Mouse (Mus musculus) layer of hippocampus, postnatal 10 days (tissue): Measurements from ENCODE around the gene Agap1. TPM values are rescaled to one million over a fixed set of nuclear protein-coding genes. Genes with fewer than 3 reads are reported as not detected.
A peak's percentile ranks its signal among the peaks of the same experiment; 100 is the strongest.

Experiments
- DNase-seq, 2 experiments: peaks; one replicate each; pipeline ENCODE4 v3.0.0; 2021; ENCODE audit warnings: low spot score in 2 of 2
- long read RNA-seq: library from polyadenylated mRNA; stranded (forward); transcript quantifications from one replicate; pipeline ENCODE4 v2.0.0, GENCODE M21; 2023
- total RNA-seq, 2 experiments: library from RNA; stranded (reverse); gene quantifications; 2 replicates each; pipeline ENCODE4 v1.2.3; 2021

Agap1 gene
- 100 to 1,000 TPM; 313 to 315 TPM for total RNA-seq
- long read RNA-seq, full-length matches to known transcripts, result 1 of 19 reads
- long read RNA-seq, partial matches to known transcripts, result 7 of 19 reads
- long read RNA-seq, other reads (novel, unspliced or antisense), result 11 of 19 reads

DNA sequence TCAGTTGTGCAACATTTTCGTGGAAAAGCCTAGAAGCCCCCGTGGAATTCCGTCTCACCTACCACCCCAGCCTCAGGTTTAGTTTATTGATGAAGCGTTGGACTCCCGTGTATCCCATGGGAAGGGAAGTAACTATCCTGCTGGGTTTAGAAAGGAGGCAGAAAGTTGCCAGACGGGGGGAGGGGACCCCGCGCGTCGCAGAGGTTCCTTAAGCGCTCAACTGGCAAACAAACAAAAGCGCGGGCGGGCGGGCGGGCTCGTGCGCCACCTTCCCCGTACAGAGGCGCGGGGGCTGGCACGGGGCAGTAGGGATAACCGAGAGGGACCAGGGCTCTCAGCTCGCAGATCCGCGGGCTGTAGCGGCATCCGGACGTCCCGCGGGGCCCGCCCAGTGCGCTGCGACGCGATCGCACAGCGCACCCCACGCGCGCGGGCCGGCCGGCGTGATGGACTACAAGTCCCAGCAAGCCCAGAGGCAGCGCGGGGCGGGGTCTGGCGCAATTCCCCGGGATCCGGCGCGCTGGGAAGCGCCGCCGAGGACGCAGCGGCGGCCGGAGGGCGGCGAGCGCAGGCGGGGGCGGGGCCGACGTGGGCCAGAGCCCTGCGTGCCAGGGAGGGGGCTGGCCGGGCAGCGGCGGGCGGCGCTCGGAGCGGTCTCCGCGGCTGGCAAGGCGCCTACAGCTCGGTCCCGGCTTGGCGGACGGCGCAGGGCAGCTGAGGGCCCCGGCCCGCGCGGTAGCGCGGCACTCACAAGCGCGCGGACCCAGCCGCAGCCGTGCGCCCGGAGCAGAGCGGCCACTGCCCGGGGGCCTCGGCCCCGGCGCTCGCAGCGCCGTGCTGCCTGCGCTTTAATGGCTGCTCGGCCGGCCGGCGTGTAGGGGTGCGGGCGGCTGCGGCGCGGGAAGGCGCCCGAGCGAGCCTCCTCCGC, at the start of gene Agap1:
Gene Agap1 (plus strand): TSS at position 611 of the 928 bp plus-strand sequence.
- DNase-seq, result peak; percentile 93 to 97

DNA sequence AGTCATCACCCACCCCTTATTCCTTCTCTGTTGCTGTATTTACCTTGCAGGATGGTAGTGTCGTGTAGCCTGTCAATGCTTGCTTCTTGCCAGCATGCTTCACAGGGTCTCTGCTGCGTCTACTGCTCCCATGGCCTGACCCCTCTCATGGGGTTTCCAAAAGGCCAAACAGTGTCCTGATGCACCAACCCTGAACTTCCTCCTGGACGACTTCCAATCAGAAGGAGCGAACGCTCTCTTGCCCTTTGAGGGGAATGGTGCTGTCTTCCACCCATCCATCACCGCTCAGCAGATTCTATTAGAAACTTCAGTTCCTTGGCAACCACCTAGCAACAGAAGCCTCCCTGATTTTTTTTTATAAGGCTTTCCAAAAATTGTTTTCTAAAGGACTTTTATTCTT, 48.6 kb upstream of the Agap1 start:
- no peak for DNase-seq

DNA sequence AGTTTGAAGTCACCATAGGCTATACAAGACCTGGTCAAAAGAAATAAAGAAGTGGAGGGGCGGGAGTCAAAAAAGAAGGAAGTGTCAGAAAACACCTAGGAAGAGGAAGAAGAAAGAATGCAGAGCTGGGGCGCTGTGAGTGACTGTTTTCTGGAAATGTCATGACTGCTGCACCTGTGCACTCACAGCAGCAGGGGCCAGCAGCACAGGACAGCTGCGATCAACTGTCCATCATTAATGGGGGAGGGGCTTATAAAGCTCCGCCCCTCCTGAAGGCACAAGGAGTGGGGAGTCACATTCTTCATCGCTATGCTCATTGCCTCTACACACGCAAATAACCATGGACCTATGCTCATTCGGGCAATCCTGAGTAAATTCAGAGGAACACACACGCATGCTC, 46.6 kb upstream of the Agap1 start:
- DNase-seq, result no peak

DNA sequence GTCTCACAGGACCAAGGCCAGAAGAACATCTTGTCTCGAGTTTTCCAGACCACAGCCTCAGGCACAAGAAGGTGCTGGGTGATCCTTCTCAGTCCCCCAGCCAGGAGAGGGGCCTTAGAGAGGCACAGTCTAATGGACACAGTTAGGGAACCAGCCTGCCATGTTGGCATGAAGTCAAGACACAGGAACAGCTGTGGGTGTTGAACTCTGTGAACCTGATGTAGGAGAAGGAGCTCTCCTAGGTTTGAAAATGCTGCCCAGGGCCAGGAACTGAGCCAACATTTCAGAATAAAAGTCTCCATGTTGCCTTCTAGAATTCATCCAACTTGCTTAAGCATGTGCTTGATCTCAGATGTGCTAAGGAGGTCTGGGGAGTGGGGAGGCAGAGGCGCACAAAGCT, 41.5 kb upstream of the Agap1 start:
- DNase-seq, result no peak

DNA sequence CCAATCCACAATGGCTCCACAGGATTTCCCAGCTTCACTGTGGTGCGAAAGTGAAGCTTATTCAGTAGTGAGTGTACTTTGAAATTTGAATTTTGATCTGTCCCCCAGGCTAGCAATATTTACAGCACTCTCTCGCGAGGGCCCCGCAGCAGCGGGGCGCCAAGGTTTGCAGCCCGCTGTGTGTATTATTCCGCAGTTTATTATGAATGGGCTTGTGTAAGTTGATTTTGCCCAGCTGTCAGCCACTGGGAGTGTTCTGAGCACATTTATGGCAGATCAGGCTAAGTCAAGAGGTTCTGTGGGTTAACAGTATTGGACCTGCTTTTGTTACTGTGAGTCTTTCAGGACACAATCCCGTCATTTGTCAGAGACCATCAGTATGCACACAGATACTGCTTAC, 40.0 kb upstream of the Agap1 start:
- no peak for DNase-seq

DNA sequence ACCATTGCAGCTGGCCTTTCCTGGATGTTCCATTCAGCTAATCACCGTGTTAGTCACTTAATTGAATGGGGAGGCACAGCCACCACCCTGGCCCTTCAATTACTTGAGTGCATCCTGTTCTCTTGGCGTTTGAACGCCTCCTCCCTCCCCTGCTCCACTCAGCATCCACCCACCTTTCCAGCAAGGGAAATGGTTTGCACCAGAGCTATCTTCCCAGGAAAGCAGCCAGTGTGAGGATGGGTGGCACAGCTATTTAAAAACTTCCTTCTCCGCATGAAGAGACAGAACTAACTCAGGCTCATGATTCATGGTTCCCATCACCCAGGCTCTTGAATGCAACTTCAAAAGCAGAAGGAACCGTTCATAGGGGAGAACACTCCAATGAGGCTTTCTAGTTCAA, 37.7 kb upstream of the Agap1 start:
- DNase-seq, result no peak

DNA sequence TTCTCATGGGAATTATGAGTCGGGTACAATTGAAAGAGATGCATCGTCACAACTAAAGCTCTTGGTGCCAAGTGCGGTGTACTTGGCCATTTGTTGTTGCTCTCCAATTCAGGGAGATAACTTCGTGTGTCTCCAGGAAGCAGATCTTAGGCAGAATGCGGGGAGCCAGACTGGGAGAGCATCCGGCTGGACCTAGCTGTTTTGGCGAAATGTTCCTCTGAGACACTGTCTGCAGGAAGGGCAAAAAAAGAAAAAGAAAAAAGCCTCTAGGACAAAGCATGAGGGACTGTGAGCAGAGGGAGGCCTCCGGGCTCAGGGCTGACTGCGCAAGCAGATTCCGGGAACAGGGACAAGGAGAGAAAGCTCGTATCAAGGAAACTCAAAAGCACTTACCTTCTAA, 34.0 kb upstream of the Agap1 start:
- DNase-seq, result no peak

DNA sequence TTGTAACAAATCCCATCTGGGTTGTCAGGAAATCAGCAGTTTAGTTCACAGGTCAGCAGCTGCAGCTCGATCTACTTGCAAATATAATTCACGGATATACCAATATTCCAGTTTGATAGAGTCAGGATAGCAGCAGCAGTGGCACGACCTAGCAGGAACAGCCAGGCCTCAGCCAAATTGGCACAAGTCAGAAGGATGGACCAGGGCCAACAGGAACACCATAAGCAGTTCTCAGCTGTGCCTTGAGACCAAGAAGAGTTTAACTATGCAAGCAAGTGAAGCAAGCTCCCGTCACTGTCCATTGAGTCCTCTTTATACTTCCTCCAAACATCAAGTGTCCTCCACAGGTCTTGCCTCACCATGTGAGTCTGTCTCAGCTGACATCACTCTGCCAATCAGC, 33.2 kb upstream of the Agap1 start:
- DNase-seq, result peak in 1 of 2 experiments; percentile 18

DNA sequence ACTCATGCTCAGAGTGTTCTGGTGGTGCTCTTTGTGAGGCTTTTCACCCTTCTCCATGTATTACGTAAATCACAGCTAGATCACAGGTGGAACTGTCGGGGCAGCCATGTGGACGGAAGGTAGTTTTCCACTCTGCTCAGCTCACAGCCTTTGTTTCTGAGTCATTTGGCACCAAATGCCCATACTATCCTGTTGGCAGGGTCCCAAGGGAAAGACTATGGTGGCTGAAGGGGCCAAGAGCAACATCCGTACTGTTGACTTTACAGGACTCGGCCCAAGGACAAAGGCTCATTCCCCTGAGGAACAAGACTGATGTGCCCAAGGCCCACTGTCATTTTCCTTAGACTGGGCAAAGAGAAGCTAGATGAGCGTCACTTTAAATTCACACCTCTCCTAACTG, 30.0 kb upstream of the Agap1 start:
- no peak for DNase-seq

DNA sequence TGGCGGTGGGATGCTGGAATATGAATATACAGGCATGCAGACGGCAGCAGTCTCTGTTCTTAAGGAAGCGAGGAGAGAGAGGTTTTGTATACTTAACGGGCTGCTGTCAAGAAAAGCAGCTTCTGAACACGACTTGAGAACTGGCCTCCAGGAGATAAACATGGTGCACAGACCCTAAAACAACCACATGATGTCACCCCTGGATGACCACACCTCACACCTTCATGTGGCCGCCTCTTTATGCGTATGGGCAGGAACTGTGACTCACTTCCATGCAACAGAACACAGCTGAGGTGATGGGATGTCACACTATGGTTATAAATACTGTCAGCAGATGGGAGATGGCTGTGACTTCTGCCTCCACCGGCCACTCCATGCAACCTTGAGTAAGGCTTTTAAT, 28.5 kb upstream of the Agap1 start:
- no peak for DNase-seq

DNA sequence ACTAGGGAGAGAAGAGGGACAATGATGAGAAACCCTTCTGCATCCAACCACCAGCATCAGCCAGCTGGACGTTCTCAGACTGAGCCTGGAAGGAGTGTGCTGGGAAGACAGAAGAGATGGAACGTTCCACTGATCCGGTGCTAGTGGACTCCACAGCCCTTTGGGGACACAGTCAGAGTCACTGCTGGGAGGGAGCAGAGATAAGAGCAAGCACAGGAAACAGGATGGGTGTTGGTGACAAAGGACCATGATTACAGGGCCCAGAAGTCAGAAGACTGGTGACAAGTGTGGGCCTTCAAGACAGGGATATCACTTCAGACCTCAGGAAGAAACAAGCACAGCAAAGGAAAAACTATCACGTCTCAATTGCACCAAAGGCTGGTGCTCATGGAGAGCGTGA, 25.9 kb upstream of the Agap1 start:
- no peak for DNase-seq

DNA sequence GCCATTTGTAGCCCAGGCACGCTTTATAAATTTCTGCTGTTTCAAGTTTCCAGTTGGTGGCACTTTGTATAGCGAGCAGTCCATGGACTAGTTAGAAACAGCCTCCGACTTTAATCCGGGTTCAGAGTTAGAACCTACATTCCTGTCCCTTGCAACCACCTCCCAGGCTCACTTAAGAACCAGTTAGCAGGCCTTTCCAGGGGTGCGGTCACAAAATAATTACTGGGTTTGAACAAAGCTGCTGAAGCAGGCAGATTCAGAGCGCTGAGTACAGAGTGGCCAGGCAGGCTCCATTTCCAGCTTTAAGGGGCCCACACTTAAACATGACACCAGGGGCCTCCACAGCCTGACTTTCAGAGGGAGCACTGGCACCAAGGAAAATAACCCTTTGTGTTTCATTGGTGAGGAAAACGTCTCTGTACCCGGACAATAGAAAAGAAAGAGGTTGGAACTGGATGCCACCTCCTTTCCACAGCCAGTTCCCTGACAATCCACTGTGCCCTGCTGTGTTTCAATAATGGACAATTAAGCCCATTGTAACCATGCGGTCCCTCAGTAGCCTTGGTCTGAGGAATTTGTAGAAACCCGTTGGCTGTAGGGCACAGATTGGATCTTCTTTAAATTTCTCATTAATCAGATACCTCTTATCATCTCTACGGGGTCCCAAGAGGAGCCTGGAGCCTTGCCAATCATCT, 24.5 kb upstream of the Agap1 start:
- DNase-seq, result no peak

DNA sequence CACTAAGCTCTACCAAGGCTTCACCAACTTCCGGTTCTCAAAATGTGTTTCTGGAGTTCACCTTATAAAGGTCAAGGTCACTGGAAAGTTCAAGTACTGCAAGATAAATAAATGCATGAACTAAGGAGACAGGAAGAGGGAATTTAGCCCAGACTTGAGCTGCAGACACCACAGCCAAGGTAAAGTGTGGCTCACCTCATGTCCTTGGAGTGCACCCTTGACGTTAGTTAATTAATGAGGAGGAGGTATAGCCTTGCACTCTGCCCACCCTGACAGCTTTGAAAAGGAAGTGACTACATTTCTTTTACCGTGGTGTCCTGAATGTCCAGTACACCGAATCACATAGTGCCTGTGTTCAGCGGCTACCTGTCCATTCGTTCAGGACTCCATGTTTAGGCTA, 15.3 kb upstream of the Agap1 start:
- DNase-seq, result no peak

DNA sequence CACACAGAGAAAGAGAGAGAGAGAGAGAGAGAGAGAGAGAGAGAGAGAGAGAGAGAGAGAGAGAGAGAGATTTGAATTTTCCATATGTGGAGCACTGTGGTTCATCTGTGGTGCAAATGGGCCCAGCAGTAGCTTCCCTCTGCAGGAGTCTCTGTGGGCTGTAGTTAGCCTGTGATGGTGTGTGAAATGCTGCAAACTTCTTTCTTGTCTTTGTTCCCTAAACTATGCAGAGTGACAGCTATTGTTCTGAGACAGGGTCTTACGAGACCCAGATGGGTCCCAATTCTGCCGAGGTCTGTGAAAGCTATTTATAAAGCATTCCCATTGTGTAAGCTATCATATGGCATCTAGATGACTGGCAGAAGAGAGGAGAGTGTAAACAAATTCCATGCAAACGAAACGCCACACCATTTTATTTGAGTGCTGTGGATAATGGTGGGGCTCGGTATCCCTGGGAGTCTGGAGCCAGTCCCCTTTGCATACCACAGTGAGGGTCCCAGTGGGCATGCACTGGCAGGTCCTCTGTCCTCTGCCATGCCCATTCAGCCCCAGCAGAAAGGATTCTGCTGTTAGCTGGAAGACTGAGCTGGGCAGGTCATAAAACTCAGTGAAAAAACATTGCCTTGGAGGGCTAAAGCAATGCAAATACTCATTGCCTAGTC, 13.2 kb upstream of the Agap1 start:
- no peak for DNase-seq

DNA sequence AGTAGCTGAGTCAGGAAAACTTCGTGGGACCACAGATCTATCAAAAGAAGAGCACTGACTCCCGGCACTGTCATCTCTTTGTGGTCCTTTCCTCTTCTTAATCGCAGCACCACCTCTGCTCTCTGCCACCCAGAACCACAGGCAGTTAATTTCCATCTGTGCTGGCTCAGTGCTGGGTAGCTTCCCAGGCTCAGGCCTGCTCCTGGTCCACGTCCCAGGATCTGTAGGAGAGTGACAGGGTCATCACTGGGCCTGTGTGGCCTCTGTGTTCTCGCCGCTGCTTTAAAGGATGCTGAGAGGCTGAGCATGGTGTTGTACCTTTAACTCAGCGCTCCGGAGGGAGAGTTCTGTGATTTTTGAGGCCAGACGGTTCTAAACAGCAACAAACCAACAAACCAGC, 11.1 kb upstream of the Agap1 start:
- no peak for DNase-seq

DNA sequence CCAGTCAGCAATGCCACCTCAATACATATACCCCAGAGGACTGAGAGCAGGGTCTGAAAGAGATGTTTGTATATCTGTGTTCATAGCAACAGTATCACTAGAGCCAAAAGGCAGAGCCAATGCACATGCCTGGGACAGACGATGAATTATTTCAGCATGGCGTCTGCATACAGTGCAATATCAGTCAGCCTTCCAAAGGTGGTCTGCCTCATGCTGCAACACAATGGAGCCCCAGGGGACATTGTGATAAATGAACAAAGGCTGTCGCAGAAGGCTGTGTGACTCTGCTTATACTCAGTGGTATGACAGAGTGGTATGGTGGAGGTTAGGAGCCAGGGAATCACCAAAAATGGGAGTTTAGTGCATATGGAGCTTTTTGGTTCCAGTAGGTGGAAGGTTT, 10.6 kb upstream of the Agap1 start:
- DNase-seq, result no peak

DNA sequence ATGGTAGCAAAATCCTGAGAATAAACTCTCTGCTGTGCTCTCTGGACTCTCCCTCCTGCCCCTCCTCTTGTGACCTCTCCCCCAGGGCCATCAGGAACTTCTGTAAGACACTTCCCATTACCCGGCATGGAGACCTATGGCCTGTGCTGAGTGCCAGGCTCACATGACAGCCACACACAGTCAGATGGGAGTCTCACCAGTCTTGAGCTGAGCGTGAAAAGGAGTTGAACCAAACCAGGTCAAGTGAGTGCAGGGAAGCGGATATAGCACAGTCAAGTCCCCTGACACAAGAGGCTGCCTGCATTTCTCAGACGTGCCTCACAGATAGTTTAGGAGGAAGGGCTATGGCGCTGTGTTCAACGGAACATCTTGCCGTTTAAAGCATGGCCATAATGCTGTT, 4.5 kb upstream of the Agap1 start:
- no peak for DNase-seq

DNA sequence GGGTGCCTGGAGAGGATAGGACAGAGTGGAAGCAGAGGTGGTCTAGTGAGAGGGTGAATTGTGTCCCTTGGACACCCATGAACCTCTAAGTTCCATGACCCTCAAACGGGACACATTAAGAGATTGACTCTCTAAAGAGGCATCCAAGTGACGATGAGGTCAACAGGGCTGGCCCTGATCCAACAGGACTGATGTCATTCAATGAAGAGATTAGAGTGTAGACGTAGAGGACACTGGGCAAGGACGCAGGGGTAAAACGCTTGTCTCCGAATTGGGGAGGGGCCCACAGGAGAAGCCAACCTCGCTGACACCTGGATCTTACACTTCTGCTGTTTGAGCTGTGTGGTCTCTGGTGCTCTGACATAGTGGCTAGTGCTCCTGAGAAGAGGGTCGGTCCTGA, 2.5 kb upstream of the Agap1 start:
- DNase-seq, result no peak

DNA sequence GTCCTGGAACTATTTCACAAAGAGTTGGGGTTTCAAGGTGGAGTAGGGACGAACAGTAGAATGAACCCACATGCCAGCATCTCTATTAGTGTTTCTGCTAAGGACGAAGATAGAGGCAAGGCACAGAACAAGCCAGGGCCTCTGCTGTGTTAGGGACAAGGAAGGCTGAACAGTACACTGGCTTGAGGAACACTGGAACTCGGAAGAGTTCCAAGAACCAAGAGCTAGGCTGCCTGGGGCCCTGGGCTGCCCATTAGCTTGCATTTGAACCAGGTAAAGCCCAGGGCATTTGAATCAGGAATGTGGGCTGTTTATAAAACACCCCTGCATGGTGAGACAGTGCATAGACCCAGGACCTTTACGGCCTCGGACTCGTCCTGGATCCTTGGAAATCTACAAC, 940 bp upstream of the Agap1 start:
- DNase-seq, result no peak

DNA sequence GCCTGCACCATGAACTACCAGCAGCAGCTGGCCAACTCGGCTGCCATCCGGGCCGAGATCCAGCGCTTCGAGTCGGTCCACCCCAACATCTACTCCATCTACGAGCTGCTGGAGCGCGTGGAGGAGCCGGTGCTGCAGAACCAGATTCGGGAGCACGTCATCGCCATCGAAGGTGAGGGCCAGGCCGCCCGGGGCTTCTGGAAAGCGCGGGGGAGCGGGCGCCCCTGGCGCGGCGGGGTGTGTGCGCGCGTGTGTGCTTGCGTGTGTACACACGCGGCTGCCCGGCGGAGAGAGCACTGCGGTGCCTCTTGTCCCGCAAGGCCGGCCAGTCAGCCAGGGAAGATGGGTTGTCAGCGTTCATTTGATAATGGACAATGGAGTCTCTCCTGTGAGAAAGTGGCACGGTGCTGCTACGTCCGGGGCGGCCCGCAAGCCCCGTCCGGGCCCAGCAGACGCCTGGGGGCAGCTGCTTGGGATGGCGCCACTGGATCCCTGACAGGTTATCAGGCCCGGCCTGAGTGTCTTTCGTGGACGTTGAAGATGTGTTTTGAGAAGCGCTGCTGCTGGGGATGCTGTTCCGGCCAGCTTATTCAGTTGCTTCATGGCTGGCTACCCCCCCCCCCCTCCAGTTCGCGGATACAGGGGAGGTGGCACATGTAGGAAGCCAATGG, 950 bp downstream of the Agap1 start:
- peak; percentile 67 to 69 for DNase-seq

DNA sequence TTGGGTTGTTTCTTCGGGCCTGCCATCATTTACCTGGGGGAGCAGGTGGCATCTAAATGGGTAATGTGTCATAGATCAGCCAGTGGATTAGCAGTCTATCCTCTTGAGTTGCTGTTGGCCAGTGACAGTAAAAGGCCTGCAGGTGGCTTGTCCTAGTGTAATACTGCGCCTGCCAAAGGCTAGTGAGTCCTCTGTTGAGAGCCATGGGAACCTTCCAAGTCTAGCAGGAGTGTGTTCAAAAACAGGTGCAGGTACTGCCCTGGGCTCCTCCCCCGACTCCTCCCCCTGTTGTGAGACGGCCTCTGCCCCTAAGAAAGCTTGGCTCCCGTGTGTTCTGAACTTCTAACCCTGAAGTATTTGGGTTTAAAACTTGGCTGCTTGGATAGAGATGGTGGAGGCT, 1.9 kb downstream of the Agap1 start:
- DNase-seq, result no peak
